Mouse (Mus musculus) heart, adult 2 months (tissue): ENCODE results near the gene Jtb. TPM values are rescaled to one million over a fixed set of nuclear protein-coding genes. Genes with fewer than 3 reads are reported as not detected.
"Not testable (repeated sequence)": the region's sequence is repeated elsewhere in the genome, so short reads cannot be mapped to it uniquely, and the experiment has no call there.

Experiments
- DNase-seq, 2 experiments: peaks; one replicate each; pipeline ENCODE4 v3.0.0; 2021
- H3K27ac ChIP-seq: fragments of 200-600 bp; 2 replicates; pipeline ENCODE4 v1.8.1; 2022
- H3K27me3 ChIP-seq: fragments of 200-500 bp; 2 replicates; pipeline ENCODE4 v1.6.1; 2012; ENCODE audit warnings: mild to moderate bottlenecking, low read length, inconsistent platforms, mixed read lengths; ENCODE audit not compliant: control insufficient read depth, insufficient read depth
- H3K36me3 ChIP-seq: fragments of 200-500 bp; 2 replicates; pipeline ENCODE4 v1.6.1; 2012; ENCODE audit warnings: low read length, inconsistent platforms; ENCODE audit not compliant: control insufficient read depth, insufficient read depth
- H3K4me1 ChIP-seq: fragments of 200-500 bp; 2 replicates; pipeline ENCODE4 v1.6.1; 2011; ENCODE audit warnings: low read length; ENCODE audit not compliant: control insufficient read depth, insufficient read depth
- H3K4me3 ChIP-seq: fragments of 200-600 bp; 2 replicates; pipeline ENCODE4 v1.8.1; 2022
- H3K79me2 ChIP-seq: fragments of 200-500 bp; replicated peaks from 2 replicates; pipeline ENCODE4 v1.6.1; 2012; ENCODE audit warnings: mild to moderate bottlenecking, inconsistent platforms, low read length, moderate library complexity, mixed read lengths; ENCODE audit not compliant: control insufficient read depth, insufficient read depth
- H3K9ac ChIP-seq: fragments of 200-500 bp; 2 replicates; pipeline ENCODE4 v1.6.1; 2012; ENCODE audit warnings: low read depth, mild to moderate bottlenecking, control low read depth, inconsistent platforms, low read length, mixed read lengths
- CTCF ChIP-seq: fragments of 200-600 bp; IDR thresholded peaks from 2 replicates; pipeline ENCODE4 v1.8.1; 2022; ENCODE audit warnings: antibody characterized with exemption, mild to moderate bottlenecking, moderate library complexity
- EP300 ChIP-seq: fragments of 200-500 bp; IDR thresholded peaks from 2 replicates; pipeline ENCODE4 v1.6.1; 2011; ENCODE audit warnings: low read depth, low read length, control low read depth; ENCODE audit not compliant: insufficient read depth
- POLR2A ChIP-seq: fragments of 200-500 bp; IDR thresholded peaks from 2 replicates; pipeline ENCODE4 v1.6.1; 2011; ENCODE audit warnings: mild to moderate bottlenecking, low read depth, low read length, control low read depth; ENCODE audit not compliant: insufficient read depth
- WGBS: fragments of 180-500 bp; shearing (Covaris S2); methylation state at CpG from one replicate; pipeline ENCODE4 v1.1.7; 2018; 5-methylcytosine and 5-hydroxymethylcytosine counted together
- intact Hi-C: fragments of 180-260 bp; cut with DNase I; formaldehyde crosslinking; loops from one replicate; pipeline ENCODE4 v1.15.1; 2025
- polyA plus RNA-seq: library from polyadenylated mRNA; depleted of rRNA; stranded (reverse); fragments of >200 nt; gene quantifications from 2 replicates; pipeline ENCODE4 v1.2.3, GENCODE M21; 2012
- total RNA-seq, 2 experiments: library from RNA; stranded (reverse); gene quantifications; 2 replicates each; pipeline ENCODE4 v1.2.3; 2021

Jtb gene
- total and polyA plus RNA-seq, 3 experiments = 36.0 to 56.6 (median 49.3) TPM

DNA sequence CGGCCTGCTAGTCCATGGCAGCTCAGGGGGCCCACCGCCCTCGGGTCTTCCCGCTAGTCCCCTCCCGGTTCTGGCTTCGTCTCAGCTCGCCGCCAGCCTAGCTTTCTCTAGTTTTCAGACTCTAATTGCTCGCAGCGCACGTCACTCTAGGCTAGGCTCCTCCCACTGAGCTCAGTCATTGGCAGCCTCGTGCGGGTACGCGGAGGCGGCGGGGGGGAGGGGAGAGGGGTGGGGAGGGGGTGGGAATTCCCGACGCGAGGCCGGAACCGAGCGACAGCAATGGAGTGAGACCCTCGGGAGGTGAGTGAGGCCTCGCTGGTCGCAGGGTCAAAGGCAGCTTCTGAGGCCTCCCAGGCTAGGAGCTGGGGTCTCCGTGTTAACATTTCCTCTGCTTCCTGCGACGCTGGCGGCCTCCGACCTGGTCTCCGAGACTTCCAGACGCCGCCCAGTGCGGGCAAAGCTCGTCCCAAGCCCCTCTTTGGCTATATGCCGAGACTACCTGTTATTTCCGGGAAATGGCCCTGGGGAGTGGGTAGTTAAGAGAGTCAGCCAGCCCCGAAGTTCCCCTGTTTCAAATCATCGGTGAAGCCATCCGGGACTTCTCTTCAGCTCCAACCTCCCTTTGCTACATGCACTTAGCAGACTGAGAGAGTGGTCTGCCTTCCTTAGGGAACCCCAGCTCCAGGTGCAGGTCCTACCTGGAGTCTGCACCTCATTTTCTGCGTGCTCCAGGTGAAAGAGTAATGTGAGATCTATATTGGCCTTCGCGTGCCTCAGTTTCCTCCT, 16.8 kb downstream of the Jtb start, which contains the start of gene Slc39a1:
Gene Slc39a1, plus strand, starts transcription at position 213 of the 786 bp plus-strand sequence.
- TF ChIP-seq CTCF (peak; percentile 42; the same call in 1 of the 2 replicates), EP300 (no peak), POLR2A (peak; percentile 88)

DNA sequence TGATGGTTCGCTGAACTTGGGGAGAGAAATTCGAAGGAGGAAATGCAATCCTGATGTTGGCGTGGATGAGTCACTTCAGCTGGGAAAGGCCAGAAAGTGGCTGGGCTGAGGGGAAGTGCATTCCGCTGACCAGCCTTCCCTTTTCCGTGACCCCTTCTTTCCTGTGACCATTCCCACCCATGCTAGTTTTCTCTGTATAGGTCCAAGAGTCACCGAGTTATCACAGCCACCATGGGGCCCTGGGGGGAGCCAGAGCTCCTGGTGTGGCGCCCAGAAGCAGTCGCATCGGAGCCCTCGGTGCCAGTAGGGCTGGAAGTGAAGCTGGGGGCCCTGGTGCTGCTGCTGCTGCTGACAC, 17.3 kb downstream of the Jtb start:
- Histone ChIP-seq H3K27ac (peak overlapping the region; percentile 98), H3K79me2 (no peaks in the 10 kb centered on the region), H3K27me3 (no peaks in the 10 kb centered on the region), H3K36me3 (no peaks in the 10 kb centered on the region; the same call in 1 of the 2 replicates), H3K4me1 (peaks cover 5% of the 10 kb centered on the region), H3K9ac (peak overlapping the region; percentile 82), H3K4me3 (peak overlapping the region; percentile 71)
- DNase-seq = peak in 1 of 2 experiments; percentile 64
- WGBS = under 1% methylated on average over 10 of the region's 10 CpGs
- intact Hi-C loops = no loop called here
- TF ChIP-seq CTCF (no peak), EP300 (0 out of 2 replicates have a peak, but pooled peaks have one; percentile 8), POLR2A (0 out of 2 replicates have a peak, but pooled peaks have one; percentile 7)

More for the DNA sequence above, 16.8 kb downstream of the Jtb start, which contains the start of gene Slc39a1:
- peaks cover 4% of the 10 kb centered on the region for H3K4me1 ChIP-seq
- no peaks in the 10 kb centered on the region for H3K27me3 ChIP-seq
- peak within 1 kb of the TSS; percentile 82 for H3K9ac ChIP-seq
- peak; percentile 92 to 95 for DNase-seq
- H3K36me3 ChIP-seq = no peaks in the 10 kb centered on the region; the same call in 1 of the 2 replicates
- H3K4me3 ChIP-seq = peak within 1 kb of the TSS; percentile 71
- peak within 1 kb of the TSS; percentile 98 for H3K27ac ChIP-seq
- intact Hi-C loops = no loop called here
- under 1% methylated on average over 44 of the region's 44 CpGs for WGBS
- no peaks in the 10 kb centered on the region for H3K79me2 ChIP-seq

DNA sequence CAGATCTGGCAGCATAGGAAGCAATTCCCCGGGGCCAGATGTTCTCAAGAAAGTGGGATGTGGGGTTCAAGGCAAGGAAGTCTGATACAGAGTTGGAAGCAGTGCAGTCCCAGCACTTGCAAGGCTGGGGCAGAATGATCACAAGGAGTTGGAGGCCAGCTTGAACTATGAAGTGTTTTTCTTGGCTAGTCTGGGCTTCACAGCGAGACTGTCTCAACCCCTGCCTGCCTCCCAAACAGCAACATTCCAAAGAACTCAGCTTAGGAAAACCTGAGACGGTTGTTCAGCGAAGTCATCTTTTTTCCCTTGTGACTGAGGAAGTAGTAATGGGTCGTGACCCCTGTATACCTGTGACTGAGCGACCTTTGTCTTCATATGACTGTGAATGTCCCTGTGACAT, 19.4 kb downstream of the Jtb start:
- H3K9ac ChIP-seq = no peak overlapping the region
- intact Hi-C loops = no loop called here
- H3K27ac ChIP-seq = no peak overlapping the region
- peaks cover 8% of the 10 kb centered on the region for H3K4me1 ChIP-seq
- DNase-seq = no peak
- no peak for TF ChIP-seq POLR2A
- H3K27me3 ChIP-seq = no peaks in the 10 kb centered on the region
- 55% methylated on average over 6 of the region's 6 CpGs for WGBS
- H3K79me2 ChIP-seq = peaks cover 3% of the 10 kb centered on the region; the same call in 1 of the 2 replicates
- no peak overlapping the region for H3K4me3 ChIP-seq
- no peaks in the 10 kb centered on the region; the same call in 1 of the 2 replicates for H3K36me3 ChIP-seq

DNA sequence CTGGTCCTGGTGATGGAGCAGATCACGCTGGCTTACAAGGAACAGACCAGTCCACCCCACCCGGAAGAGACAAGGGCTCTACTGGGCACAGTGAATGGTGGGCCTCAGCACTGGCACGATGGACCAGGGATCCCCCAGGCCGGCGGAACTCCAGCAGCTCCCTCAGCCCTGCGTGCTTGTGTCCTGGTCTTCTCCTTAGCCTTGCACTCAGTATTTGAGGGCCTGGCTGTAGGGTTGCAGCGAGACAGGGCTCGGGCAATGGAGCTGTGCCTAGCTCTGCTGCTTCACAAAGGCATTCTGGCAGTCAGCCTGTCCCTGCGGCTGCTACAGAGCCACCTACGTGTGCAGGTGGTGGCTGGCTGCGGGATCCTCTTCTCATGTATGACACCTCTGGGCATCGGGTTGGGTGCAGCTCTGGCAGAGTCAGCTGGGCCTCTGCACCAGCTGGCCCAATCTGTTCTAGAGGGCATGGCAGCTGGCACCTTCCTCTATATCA, 20.4 kb downstream of the Jtb start:
- H3K36me3 ChIP-seq, H3K27me3 ChIP-seq, H3K4me3 ChIP-seq, DNase-seq, H3K4me1 ChIP-seq, intact Hi-C loops, H3K27ac ChIP-seq, H3K9ac ChIP-seq, H3K79me2 ChIP-seq: not testable (repeated sequence)
- 81% methylated on average over 11 of the region's 12 CpGs for WGBS

DNA sequence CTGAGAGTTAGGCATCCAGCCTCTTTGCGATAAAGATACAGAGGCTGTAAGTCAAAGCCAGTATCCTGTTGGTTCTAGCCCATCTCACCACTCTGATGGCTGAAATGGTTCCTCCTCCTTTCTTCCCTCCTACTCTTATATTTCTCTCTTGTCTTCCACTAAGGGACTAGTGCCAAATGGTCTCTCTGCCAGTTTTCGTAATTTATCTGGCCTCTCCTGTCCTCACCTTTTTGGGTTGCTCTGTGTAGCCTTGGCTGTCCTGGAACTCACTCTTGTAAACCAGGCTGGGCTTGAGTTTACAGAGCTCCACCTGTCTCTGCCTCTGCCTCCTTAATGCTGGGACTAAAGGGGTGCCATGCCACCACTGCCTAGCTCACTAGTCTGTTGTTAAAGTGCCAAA, 21.3 kb downstream of the Jtb start:
- H3K79me2 ChIP-seq, H3K36me3 ChIP-seq, intact Hi-C loops, H3K27ac ChIP-seq, H3K4me1 ChIP-seq, H3K4me3 ChIP-seq, H3K9ac ChIP-seq, H3K27me3 ChIP-seq, DNase-seq: not testable (repeated sequence)
- 67% methylated on average over 2 of the region's 2 CpGs for WGBS

DNA sequence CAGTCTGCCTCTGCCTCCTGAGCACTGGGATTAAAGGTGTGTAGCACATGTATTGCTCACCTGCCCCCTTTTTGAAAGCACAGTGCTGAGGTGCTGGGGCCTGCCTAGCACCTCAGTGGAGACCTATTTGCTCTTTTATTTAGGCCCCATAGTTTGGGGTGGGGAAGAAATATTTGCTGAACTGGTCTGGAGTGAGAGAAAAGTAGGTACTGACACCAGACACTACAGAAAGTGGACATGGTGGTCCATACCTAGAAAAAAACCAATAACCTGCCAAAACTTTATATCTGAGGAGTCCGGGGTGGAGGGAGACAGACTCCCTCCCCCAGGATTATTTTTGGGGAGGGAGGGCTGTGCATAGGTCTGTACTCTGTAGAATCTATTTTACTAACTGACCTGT, 21.8 kb downstream of the Jtb start:
- DNase-seq, H3K27ac ChIP-seq, H3K27me3 ChIP-seq, H3K9ac ChIP-seq, H3K79me2 ChIP-seq, intact Hi-C loops, H3K4me1 ChIP-seq, H3K36me3 ChIP-seq, H3K4me3 ChIP-seq: not testable (repeated sequence)
- WGBS = 68% methylated on average over 1 of the region's 1 CpGs
